Mouse (Mus musculus) erythroblast, embryonic 14.5 days (primary cell): ENCODE measurements around the gene Lkaaear1.

Experiments
- GATA1 ChIP-seq: IDR thresholded peaks from 2 replicates; pipeline ENCODE4 v1.6.1; 2012; ENCODE audit warnings: low read length, inconsistent platforms, mixed read lengths
- TAL1 ChIP-seq: IDR thresholded peaks from 3 replicates; pipeline ENCODE4 v1.6.1; 2012; ENCODE audit warnings: low read length, inconsistent platforms, mixed read lengths

DNA sequence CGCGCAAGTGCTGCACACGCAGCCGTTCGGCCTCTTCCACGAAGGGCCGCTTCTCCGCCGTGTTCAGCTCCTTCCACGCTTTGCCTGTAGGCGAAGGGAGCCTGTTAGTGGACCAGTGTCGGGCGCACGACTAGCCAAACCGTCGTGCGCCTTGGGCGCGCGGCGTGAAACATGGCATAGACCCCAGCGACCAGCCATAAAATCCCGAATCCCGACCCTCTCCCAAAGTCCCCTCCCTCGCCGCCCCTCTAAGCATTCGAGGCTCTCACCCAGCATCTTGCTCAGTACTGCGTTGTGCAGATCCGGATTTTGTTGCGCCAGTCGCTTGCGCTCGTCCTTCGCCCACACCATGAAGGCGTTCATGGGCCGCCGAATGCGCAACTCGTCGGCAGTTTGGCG lies 27.3 kb downstream of the Lkaaear1 start:
- TF ChIP-seq GATA1 (no peak), TAL1 (no peak)
